Mouse (Mus musculus): Measurements from ENCODE around the gene Zfp688. TPM values are rescaled to one million over a fixed set of nuclear protein-coding genes. Genes with fewer than 3 reads are reported as not detected.
"Not testable (repeated sequence)": the region's sequence is repeated elsewhere in the genome, so short reads cannot be mapped to it uniquely, and the experiment has no call there.

The Zfp688 gene
- total and polyA plus RNA-seq, 2 experiments from 2014 or later = 22.1 to 33.2 TPM

GRCm38 (mm10) chr7:127422247-127422646, 379 bp upstream of the Zfp688 start:
- Histone ChIP-seq H3K4me3 (ENCODE audit: low read length) (peak overlapping the region; percentile 87), H3K27me3 (ENCODE audit: insufficient read depth, low read length) (no peaks in the 10 kb centered on the region), H3K9ac (replicated peaks; ENCODE audit: low read length) (peak overlapping the region; percentile 84; the same call in 1 of the 2 replicates), H3K4me1 (ENCODE audit: insufficient read depth, low read length) (no peaks in the 10 kb centered on the region; the same call in 1 of the 2 replicates), H3K9me3 (ENCODE audit: low read length) (no peaks in the 10 kb centered on the region), H3K27ac (peak overlapping the region; percentile 86), H3K36me3 (ENCODE audit: insufficient read depth, low read length) (no peaks in the 10 kb centered on the region), H3K4me2 (ENCODE audit: low read depth, low read length) (peak overlapping the region; percentile 100)
- TF ChIP-seq CTCF (IDR thresholded peaks at IDR 0.05; ENCODE audit: low read depth) = no peak
- DNase-seq (ENCODE audit: low spot score) = peak; percentile 75
- WGBS = under 1% methylated on average over 15 of the region's 15 CpGs
- ATAC-seq = peak; percentile 74

- DNase-seq (ENCODE audit: low spot score) (no peak), ATAC-seq (no peak)
- Histone ChIP-seq H3K9me3 (ENCODE audit: low read length) (no peaks in the 10 kb centered on the region), H3K4me1 (ENCODE audit: insufficient read depth, low read length) (no peaks in the 10 kb centered on the region), H3K4me2 (ENCODE audit: low read depth, low read length) (no peak overlapping the region), H3K4me3 (ENCODE audit: low read length) (no peak overlapping the region), H3K36me3 (ENCODE audit: insufficient read depth, low read length) (no peaks in the 10 kb centered on the region), H3K9ac (replicated peaks; ENCODE audit: low read length) (no peak overlapping the region), H3K27ac (no peak overlapping the region), H3K27me3 (ENCODE audit: insufficient read depth, low read length) (no peaks in the 10 kb centered on the region)
- WGBS = 78% methylated on average over 2 of the region's 2 CpGs
- TF ChIP-seq CTCF (IDR thresholded peaks at IDR 0.05; ENCODE audit: low read depth) = no peak
Measured at GRCm38 (mm10) chr7:127411418-127411817, 10.4 kb downstream of the Zfp688 start.

DNA sequence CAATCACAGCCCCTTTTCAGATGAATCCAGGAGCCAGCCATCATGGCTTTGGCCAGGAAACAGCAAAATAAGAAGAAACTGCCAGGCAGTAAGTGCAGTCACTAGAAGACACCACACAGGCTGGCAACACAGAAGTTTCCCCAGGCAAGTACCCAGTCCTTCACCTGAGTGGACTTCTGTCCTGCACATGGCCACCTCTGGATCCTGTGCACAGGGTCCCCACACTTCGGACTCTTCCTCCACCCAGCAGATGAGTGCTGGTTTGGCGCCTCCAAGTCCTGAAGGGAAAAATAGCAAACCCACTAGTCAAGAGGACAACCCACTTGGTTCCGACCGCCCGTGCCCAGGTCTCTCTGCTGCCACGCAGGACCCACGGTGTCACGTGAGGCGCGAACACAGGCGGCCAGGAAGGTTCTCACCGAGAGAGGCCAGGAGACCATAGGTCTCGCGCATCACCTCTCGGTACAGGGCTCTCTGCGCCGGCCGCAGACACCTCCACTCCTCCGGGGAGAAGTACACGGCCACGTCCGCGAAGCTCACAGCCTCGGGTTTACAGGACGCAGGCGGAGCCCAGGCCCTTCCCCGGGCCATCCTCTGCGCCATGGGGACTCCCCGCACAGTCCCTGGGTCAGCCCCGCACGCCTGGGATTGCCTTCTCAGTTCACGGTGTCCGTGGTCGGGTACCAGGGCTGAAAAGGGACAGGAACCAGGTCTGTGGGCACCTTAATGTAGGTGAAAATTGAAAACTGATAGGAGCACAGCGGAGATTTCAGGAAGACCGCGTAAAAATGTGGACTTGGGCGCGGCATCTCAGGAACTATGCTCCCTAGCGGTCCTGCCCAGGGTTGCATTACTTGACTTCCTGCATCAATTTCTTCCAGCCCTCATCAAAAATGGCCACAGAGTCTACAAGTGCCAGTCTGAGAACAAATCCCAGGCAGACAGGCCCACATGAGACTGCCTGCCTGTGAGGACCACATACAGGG, 15.6 kb downstream of the Zfp688 start, which contains the start of gene Zfp764:
Gene Zfp764 (minus strand): TSS at position 821 of the 986 bp plus-strand sequence.
- 7% methylated on average over 40 of the region's 40 CpGs for WGBS
- not testable (repeated sequence) for H3K27me3 ChIP-seq (ENCODE audit: insufficient read depth, low read length); H3K36me3 ChIP-seq (ENCODE audit: insufficient read depth, low read length); H3K4me1 ChIP-seq (ENCODE audit: insufficient read depth, low read length); H3K9me3 ChIP-seq (ENCODE audit: low read length)
- peak; percentile 92 for ATAC-seq
- Histone ChIP-seq H3K4me3 (ENCODE audit: low read length) (peak within 1 kb of the TSS; percentile 46), H3K9ac (replicated peaks; ENCODE audit: low read length) (peak within 1 kb of the TSS; percentile 65), H3K4me2 (ENCODE audit: low read depth, low read length) (peak within 1 kb of the TSS; percentile 72), H3K27ac (peak within 1 kb of the TSS; percentile 82)
- peak; percentile 88 for TF ChIP-seq CTCF (IDR thresholded peaks at IDR 0.05; ENCODE audit: low read depth)
- DNase-seq (ENCODE audit: low spot score) = peak; percentile 93

GRCm38 (mm10) chr7:127404101-127404500, 17.8 kb downstream of the Zfp688 start:
- not testable (repeated sequence) for H3K9me3 ChIP-seq (ENCODE audit: low read length); H3K9ac ChIP-seq (replicated peaks; ENCODE audit: low read length); H3K4me3 ChIP-seq (ENCODE audit: low read length); H3K4me1 ChIP-seq (ENCODE audit: insufficient read depth, low read length); H3K36me3 ChIP-seq (ENCODE audit: insufficient read depth, low read length); ATAC-seq; H3K27me3 ChIP-seq (ENCODE audit: insufficient read depth, low read length); H3K4me2 ChIP-seq (ENCODE audit: low read depth, low read length); DNase-seq (ENCODE audit: low spot score); H3K27ac ChIP-seq
- WGBS = 98% methylated on average over 6 of the region's 6 CpGs

DNA sequence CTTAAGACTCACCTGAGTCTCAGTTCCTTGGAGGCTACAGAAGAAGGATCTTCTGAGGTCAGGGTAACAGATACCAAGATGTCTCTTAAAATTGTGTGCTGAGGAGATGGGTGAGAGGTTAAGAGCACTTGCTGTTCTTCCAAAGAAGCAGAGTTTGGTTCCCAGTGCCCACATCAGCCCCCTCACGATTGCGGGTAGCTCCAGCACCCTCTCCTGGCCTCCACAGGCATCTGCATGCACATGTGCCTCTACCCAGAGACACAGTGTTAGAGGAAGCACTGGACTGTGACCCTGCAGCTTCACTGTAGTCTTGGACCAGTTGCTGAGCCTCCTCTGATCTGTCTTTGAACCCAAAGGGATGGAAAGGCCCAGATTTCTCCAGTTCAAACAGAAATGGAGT, 18.9 kb downstream of the Zfp688 start:
- TF ChIP-seq CTCF (IDR thresholded peaks at IDR 0.05; ENCODE audit: low read depth) = no peak
- H3K36me3 ChIP-seq (ENCODE audit: insufficient read depth, low read length) = no peaks in the 10 kb centered on the region
- H3K4me2 ChIP-seq (ENCODE audit: low read depth, low read length) = no peak overlapping the region
- no peak overlapping the region for H3K9ac ChIP-seq (replicated peaks; ENCODE audit: low read length)
- DNase-seq (ENCODE audit: low spot score) (no peak), ATAC-seq (no peak)
- no peaks in the 10 kb centered on the region for H3K4me1 ChIP-seq (ENCODE audit: insufficient read depth, low read length)
- H3K27me3 ChIP-seq (ENCODE audit: insufficient read depth, low read length) = no peaks in the 10 kb centered on the region
- H3K27ac ChIP-seq = no peak overlapping the region
- no peaks in the 10 kb centered on the region for H3K9me3 ChIP-seq (ENCODE audit: low read length)
- 41% methylated on average over 2 of the region's 2 CpGs for WGBS
- no peak overlapping the region for H3K4me3 ChIP-seq (ENCODE audit: low read length)

DNA sequence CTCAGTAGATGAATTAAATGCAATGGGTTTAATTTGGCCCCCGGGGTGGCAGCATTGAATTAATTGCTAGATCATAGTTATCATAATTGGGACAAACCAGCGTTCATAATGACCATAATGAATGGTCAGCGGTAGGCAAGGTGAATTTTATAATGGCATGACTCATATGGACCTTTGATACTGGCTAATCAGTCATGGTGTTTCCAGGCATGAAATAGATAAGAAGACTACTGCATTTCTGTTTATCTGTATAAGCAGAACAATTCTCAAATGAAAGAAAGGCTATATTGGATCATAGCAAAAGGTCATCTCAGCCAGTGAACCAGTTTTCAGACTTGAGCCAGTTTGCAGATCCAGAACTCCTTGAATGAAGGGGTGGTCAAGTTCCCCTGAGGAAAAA, 21.5 kb downstream of the Zfp688 start:
- no peaks in the 10 kb centered on the region for H3K27me3 ChIP-seq (ENCODE audit: insufficient read depth, low read length)
- DNase-seq (ENCODE audit: low spot score) (no peak), ATAC-seq (no peak)
- no peak overlapping the region for H3K9ac ChIP-seq (replicated peaks; ENCODE audit: low read length)
- H3K36me3 ChIP-seq (ENCODE audit: insufficient read depth, low read length) = no peaks in the 10 kb centered on the region
- H3K4me3 ChIP-seq (ENCODE audit: low read length) = no peak overlapping the region
- H3K4me2 ChIP-seq (ENCODE audit: low read depth, low read length) = no peak overlapping the region
- H3K27ac ChIP-seq = no peak overlapping the region
- no peaks in the 10 kb centered on the region for H3K9me3 ChIP-seq (ENCODE audit: low read length)
- no peaks in the 10 kb centered on the region for H3K4me1 ChIP-seq (ENCODE audit: insufficient read depth, low read length)
- no peak for TF ChIP-seq CTCF (IDR thresholded peaks at IDR 0.05; ENCODE audit: low read depth)
- WGBS = 62% methylated on average over 3 of the region's 3 CpGs

DNA sequence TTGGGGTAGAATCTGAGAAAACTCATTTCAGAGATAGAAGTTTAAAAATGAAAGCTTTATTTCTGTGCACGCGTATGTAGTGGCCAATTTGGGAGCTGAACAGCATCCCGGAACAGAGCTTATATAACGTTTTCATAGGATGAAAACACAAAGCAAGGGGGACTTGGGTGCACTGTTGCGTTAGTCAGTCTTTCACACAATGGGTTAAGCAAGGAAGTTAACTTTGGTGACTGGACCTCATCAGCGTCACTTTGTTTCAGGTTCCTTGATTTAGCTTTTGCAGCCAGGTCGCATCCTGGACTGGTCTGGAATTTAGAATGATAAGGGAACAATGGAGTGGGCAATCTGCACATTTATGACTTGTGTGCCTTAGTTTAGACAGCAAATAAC, 27.9 kb downstream of the Zfp688 start:
- 17% methylated on average over 7 of the region's 7 CpGs for WGBS
- Histone ChIP-seq H3K9me3 (ENCODE audit: low read length) (no peaks in the 10 kb centered on the region), H3K4me3 (ENCODE audit: low read length) (peak overlapping the region; percentile 71), H3K36me3 (ENCODE audit: insufficient read depth, low read length) (no peaks in the 10 kb centered on the region), H3K27ac (peak overlapping the region; percentile 62), H3K9ac (replicated peaks; ENCODE audit: low read length) (peak overlapping the region; percentile 90), H3K4me2 (ENCODE audit: low read depth, low read length) (peak overlapping the region; percentile 81), H3K27me3 (ENCODE audit: insufficient read depth, low read length) (no peaks in the 10 kb centered on the region), H3K4me1 (ENCODE audit: insufficient read depth, low read length) (0 out of 2 replicates have a peak, but pooled peaks cover 5% of the 10 kb centered on the region)
- TF ChIP-seq CTCF (IDR thresholded peaks at IDR 0.05; ENCODE audit: low read depth) = no peak
- DNase-seq (ENCODE audit: low spot score) (no peak), ATAC-seq (no peak; the same call in 1 of the 2 replicates)

All from hindbrain, postnatal 0 days (tissue).